Mouse (Mus musculus) megakaryocyte, embryonic 14.5 days (primary cell): ENCODE measurements at regions not wholly inside any gene's neighbourhood (a gene's known extent, or its start where the extent isn't known, plus 50 kb on each side); places are given as distances from the start of the nearest gene placed in this dataset.

Experiments
- FLI1 ChIP-seq: IDR thresholded peaks from 2 replicates; pipeline ENCODE4 v1.6.1; 2012; ENCODE audit warnings: low read length, inconsistent platforms, mixed read lengths
- GATA1 ChIP-seq: IDR thresholded peaks from 3 replicates; pipeline ENCODE4 v1.6.1; 2012; ENCODE audit warnings: mixed read lengths, low read length, inconsistent platforms, borderline replicate concordance

GRCm38 (mm10) chr6:100345073-100345472, 57.8 kb upstream of the Rybp start:
- TF ChIP-seq GATA1 = no peak
- no peak for TF ChIP-seq FLI1
